Comparison of ENCODE assay signal across 9 mouse cellular contexts in the genomic region with DNA sequence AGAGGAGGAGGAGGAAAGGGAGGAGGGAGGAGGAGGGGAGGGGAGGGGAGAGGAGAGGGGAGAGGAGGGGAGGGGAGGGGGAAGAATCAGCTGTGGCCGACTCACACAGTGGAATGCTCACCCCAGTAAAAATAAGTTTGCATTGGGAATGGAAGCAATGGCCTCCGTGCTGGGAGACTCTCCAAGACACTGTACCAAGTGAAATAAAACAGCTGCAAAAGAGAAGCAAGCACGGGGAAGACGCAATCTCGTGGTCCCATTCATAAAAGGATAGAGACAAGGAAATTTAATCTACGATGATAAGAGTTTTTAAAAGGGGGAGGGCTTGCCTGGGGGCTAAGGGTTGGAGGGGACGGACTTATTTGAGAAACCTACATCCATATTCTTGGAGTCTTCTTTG. TPM values are rescaled to one million over a fixed set of nuclear protein-coding genes. Genes with fewer than 3 reads are reported as not detected.
A peak's percentile ranks its signal among the peaks of the same experiment; 100 is the strongest.
DNase-seq lines count a peak whose midpoint lies in the region; ATAC-seq lines count a peak whose summit lies in the region.
"Had no signal": no experiment of that assay in that cellular context is flagged by ENCODE, and none has a peak within 500 bp of the region (broad histone marks: within the 10 kb centered on the region; RNA-seq: fewer than 3 reads in every experiment).

No protein-coding gene starts in this region.

- H3K4me2 ChIP-seq in forebrain, embryonic 12.5 days = peak overlapping the region; percentile 58
- H3K4me2 ChIP-seq in intestine, embryonic 14.5 days (ENCODE audit: low read length) = peak overlapping the region; percentile 57

- no peaks in the 10 kb centered on the region for H3K9me3 ChIP-seq in forebrain, embryonic 12.5 days
- no peaks in the 10 kb centered on the region for H3K9me3 ChIP-seq in intestine, embryonic 14.5 days (ENCODE audit: control insufficient read depth, low read length)
- no peaks in the 10 kb centered on the region for H3K9me3 ChIP-seq in midbrain, embryonic 10.5 days (replicated peaks)

- no peak overlapping the region for H3K9ac ChIP-seq in forebrain, embryonic 12.5 days
- no peak overlapping the region for H3K9ac ChIP-seq in intestine, embryonic 14.5 days (ENCODE audit: low read length)

- H3K36me3 ChIP-seq in forebrain, embryonic 12.5 days (replicated peaks) = no peaks in the 10 kb centered on the region
- H3K36me3 ChIP-seq in intestine, embryonic 14.5 days (ENCODE audit: control insufficient read depth, insufficient read depth, low read length) = no peaks in the 10 kb centered on the region
- no peaks in the 10 kb centered on the region for H3K36me3 ChIP-seq in midbrain, embryonic 10.5 days

- peak; percentile 12 for DNase-seq in brain, adult 2 months (ENCODE audit: low read depth, low spot score)
- DNase-seq in intestine, embryonic 14.5 days (ENCODE audit: low spot score) = peak; percentile 72
- DNase-seq in midbrain, embryonic 10.5 days (ENCODE audit: low spot score) = no peak
- no peak for DNase-seq in right cerebral cortex, postnatal 14 days
- DNase-seq in retina, postnatal 1 day = no peak
- DNase-seq in layer of hippocampus, adult 18-20 months (ENCODE audit: low spot score in 2 of 2) = no peak
- DNase-seq in thymus, adult 18-20 months = no peak

- H3K4me1 ChIP-seq in forebrain, embryonic 12.5 days = peaks cover 36% of the 10 kb centered on the region
- H3K4me1 ChIP-seq in intestine, embryonic 14.5 days (replicated peaks; ENCODE audit: control insufficient read depth, insufficient read depth, low read length) = peaks cover 38% of the 10 kb centered on the region
- peaks cover 65% of the 10 kb centered on the region for H3K4me1 ChIP-seq in midbrain, embryonic 10.5 days

- 41% methylated on average over 7 of the region's 7 CpGs for WGBS in forebrain, embryonic 12.5 days
- 11% methylated on average over 7 of the region's 7 CpGs for WGBS in intestine, embryonic 14.5 days
- 53% methylated on average over 7 of the region's 7 CpGs for WGBS in midbrain, embryonic 10.5 days

- 0 out of 2 replicates have a peak overlapping the region, but pooled peaks have one; percentile 35 for H3K4me3 ChIP-seq in forebrain, embryonic 12.5 days (replicated peaks)
- H3K4me3 ChIP-seq in intestine, embryonic 14.5 days (ENCODE audit: low read depth, low read length) = peak overlapping the region; percentile 27; the same call in 1 of the 2 replicates
- peak overlapping the region; percentile 42 for H3K4me3 ChIP-seq in midbrain, embryonic 10.5 days

- peaks cover 45% of the 10 kb centered on the region for H3K27me3 ChIP-seq in forebrain, embryonic 12.5 days
- H3K27me3 ChIP-seq in intestine, embryonic 14.5 days (replicated peaks; ENCODE audit: control insufficient read depth, insufficient read depth, low read length) = no peaks in the 10 kb centered on the region
- peaks cover 49% of the 10 kb centered on the region for H3K27me3 ChIP-seq in midbrain, embryonic 10.5 days (ENCODE audit: low read depth, poor library complexity, severe bottlenecking)

- H3K27ac ChIP-seq in forebrain, embryonic 12.5 days = no peak overlapping the region
- peak overlapping the region; percentile 81 for H3K27ac ChIP-seq in intestine, embryonic 14.5 days (ENCODE audit: low read depth)
- peak overlapping the region; percentile 80 for H3K27ac ChIP-seq in midbrain, embryonic 10.5 days (replicated peaks)

- 0 out of 2 replicates have a peak, but pooled peaks have one; percentile 34 for ATAC-seq in forebrain, embryonic 12.5 days (ENCODE audit: low FRiP score)
- 0 out of 2 replicates have a peak, but pooled peaks have one; percentile 34 for ATAC-seq in intestine, embryonic 14.5 days (replicated peaks; ENCODE audit: low FRiP score, low TSS enrichment, low read depth)

RNA-seq across cellular contexts. Expression of gene 1700122O11Rik, which starts 36.9 kb away (rescaled TPM):
- not detected in 2 replicates for polyA plus RNA-seq in forebrain, embryonic 12.5 days (2016; fragmentation: Nextera tagmentation; extraction: Ambion mirVana)
- polyA plus RNA-seq in intestine, embryonic 14.5 days (2014; fragmentation: Nextera tagmentation; extraction: Ambion mirVana) = not detected in 2 replicates
- polyA plus RNA-seq in midbrain, embryonic 10.5 days (2016; fragmentation: Nextera tagmentation; extraction: Ambion mirVana) = not detected in 2 replicates
- total RNA-seq in layer of hippocampus, adult 18-20 months (2021) = not detected
- total RNA-seq: left cerebral cortex, postnatal 25 days had no signal

Comparison
In these comparisons a context has a peak if more than half of its experiments do, and no peak if none do; other contexts are left out.
1. DNase-seq: peak in brain, adult 2 months (single experiment) and intestine, embryonic 14.5 days (single experiment); none in midbrain, embryonic 10.5 days (single experiment), right cerebral cortex, postnatal 14 days (single experiment), retina, postnatal 1 day (single experiment), layer of hippocampus, adult 18-20 months (0 of 2) and thymus, adult 18-20 months (0 of 2).
2. Peak in every context shown above with its lines, with median percentiles within 50 percentile points of each other: H3K4me3 ChIP-seq.